In the genomic region with DNA sequence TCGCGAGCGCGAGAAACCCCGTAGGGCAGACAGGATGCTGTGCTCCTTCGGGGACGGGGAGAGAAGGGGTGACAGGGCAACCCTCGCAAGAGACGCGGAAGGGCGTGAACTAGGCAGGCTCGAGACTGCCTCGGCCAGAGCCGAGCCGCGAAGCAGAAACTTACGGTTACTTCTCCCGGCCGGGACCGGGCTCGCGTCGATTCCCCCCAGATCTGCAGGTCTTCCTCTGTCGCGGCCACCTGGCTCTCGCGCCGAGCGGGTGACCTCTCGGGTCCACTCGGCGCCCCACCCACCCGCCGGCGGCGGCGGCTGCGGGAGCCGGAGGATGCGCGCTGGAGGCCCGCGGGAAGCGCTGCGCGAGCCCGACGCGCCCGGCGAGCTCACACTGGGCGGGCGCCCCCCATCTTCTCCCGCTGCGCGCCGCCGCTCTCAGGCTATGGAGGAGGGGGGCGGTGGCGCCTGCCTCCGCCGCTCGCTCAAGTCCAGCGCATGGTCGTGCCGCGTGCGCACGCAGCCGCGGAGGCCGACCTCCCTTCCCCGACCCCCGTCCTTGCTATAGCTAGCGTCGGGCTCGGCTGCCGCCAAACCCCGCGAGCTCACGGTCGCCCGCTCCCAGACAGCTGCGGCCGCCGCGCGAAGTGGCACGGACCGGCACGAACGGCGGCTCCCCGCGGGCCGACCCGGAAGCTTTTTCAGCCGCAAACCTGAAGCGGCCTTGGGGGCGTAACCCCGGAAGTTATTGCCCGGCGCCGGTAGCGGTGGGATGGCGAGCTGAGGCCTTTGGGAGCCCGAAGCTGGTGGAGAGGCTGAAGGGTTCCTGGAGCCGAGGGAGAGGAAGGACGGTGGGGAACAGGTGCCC, we compare ENCODE assay signal across 8 mouse cellular contexts. TPM values are rescaled to one million over a fixed set of nuclear protein-coding genes. Genes with fewer than 3 reads are reported as not detected.
DNase-seq lines count a peak whose midpoint lies in the region; ATAC-seq and TF ChIP-seq lines count a peak whose summit lies in the region.

A gene (minus strand): TSS at position 493 of the 859 bp plus-strand sequence.
A gene (plus strand): TSS at position 752 of the 859 bp plus-strand sequence.

- H3K4me2 ChIP-seq in heart, embryonic 14.5 days (ENCODE audit: low read length): peak within 1 kb of the TSS; percentile 85
- peak within 1 kb of the TSS; percentile 96 for H3K4me2 ChIP-seq in liver, embryonic 14.5 days (ENCODE audit: low read depth)
- H3K4me2 ChIP-seq in neural tube, embryonic 11.5 days (ENCODE audit: low read depth): peak within 1 kb of the TSS; percentile 89
- peak within 1 kb of the TSS; percentile 77 for H3K4me2 ChIP-seq in stomach, postnatal 0 days (replicated peaks; ENCODE audit: low read depth)

- H3K9me3 ChIP-seq in heart, embryonic 14.5 days (ENCODE audit: control insufficient read depth, low read length): no peaks in the 10 kb centered on the region
- no peaks in the 10 kb centered on the region for H3K9me3 ChIP-seq in liver, embryonic 14.5 days (ENCODE audit: control insufficient read depth, low read length)
- no peaks in the 10 kb centered on the region for H3K9me3 ChIP-seq in neural tube, embryonic 11.5 days (ENCODE audit: control insufficient read depth, low read length)
- no peaks in the 10 kb centered on the region for H3K9me3 ChIP-seq in stomach, postnatal 0 days (ENCODE audit: control insufficient read depth, low read length)

- peaks cover 4% of the 10 kb centered on the region for H3K4me1 ChIP-seq in brown adipose tissue, adult 24 weeks (ENCODE audit: control insufficient read depth, insufficient read depth, insufficient read length, low read length)
- peaks cover 2 to 4% of the 10 kb centered on the region in 2 experiments; a peak in 3 of 4 replicates for H3K4me1 ChIP-seq in heart, embryonic 14.5 days (ENCODE audit: control insufficient read depth in 2 of 2, insufficient read depth in 2 of 2, low read length in 2 of 2)
- H3K4me1 ChIP-seq in liver, embryonic 14.5 days (replicated peaks; ENCODE audit: control insufficient read depth in 2 of 2, insufficient read depth in 2 of 2, low read length in 1 of 2): peaks cover 14 to 15% of the 10 kb centered on the region in 2 experiments
- peaks cover 6% of the 10 kb centered on the region; the same call in 1 of the 2 replicates for H3K4me1 ChIP-seq in neural tube, embryonic 11.5 days (ENCODE audit: control insufficient read depth, insufficient read depth, low read length)
- no peaks in the 10 kb centered on the region for H3K4me1 ChIP-seq in stomach, postnatal 0 days (replicated peaks; ENCODE audit: control insufficient read depth, insufficient read depth)

- WGBS in heart, embryonic 14.5 days: 0% methylated on average over 52 of the region's 109 CpGs
- WGBS in liver, embryonic 14.5 days (ENCODE audit: insufficient replicate concordance): under 1% methylated on average over 98 of the region's 109 CpGs
- under 1% methylated on average over 102 of the region's 109 CpGs for WGBS in neural tube, embryonic 11.5 days
- under 1% methylated on average over 75 of the region's 109 CpGs for WGBS in stomach, postnatal 0 days

- no peak for TF ChIP-seq EP300 in liver, embryonic 14.5 days (IDR thresholded peaks at IDR 0.05; ENCODE audit: low read depth)
- no peak for TF ChIP-seq EP300 in stomach, postnatal 0 days (optimal IDR thresholded peaks at IDR 0.05)

- no peaks in the 10 kb centered on the region for H3K27me3 ChIP-seq in heart, embryonic 14.5 days (ENCODE audit: control insufficient read depth, insufficient read depth, low read length)
- H3K27me3 ChIP-seq in liver, embryonic 14.5 days (ENCODE audit: control insufficient read depth, insufficient read depth, low read length): no peaks in the 10 kb centered on the region
- H3K27me3 ChIP-seq in neural tube, embryonic 11.5 days (ENCODE audit: control insufficient read depth, insufficient read depth, low read length): no peaks in the 10 kb centered on the region
- no peaks in the 10 kb centered on the region for H3K27me3 ChIP-seq in stomach, postnatal 0 days (ENCODE audit: control insufficient read depth, insufficient read depth, low read length)

- H3K9ac ChIP-seq in heart, embryonic 14.5 days (ENCODE audit: low read length): peak within 1 kb of the TSS; percentile 87
- H3K9ac ChIP-seq in liver, embryonic 14.5 days (replicated peaks): peak within 1 kb of the TSS; percentile 82
- H3K9ac ChIP-seq in neural tube, embryonic 11.5 days (ENCODE audit: low read length): peak within 1 kb of the TSS; percentile 82
- H3K9ac ChIP-seq in stomach, postnatal 0 days (ENCODE audit: low read length): peak within 1 kb of the TSS; percentile 83

- H3K27ac ChIP-seq in brown adipose tissue, adult 24 weeks (replicated peaks; ENCODE audit: low read depth, low read length): peak within 1 kb of the TSS; percentile 73
- H3K27ac ChIP-seq in heart, embryonic 14.5 days (replicated peaks in 1 of 2; ENCODE audit: control insufficient read depth in 1 of 2, insufficient read depth in 1 of 2, low read depth in 2 of 2, low read length in 2 of 2): peak within 1 kb of the TSS; percentile 82 to 87
- H3K27ac ChIP-seq in liver, embryonic 14.5 days: peak within 1 kb of the TSS; percentile 93
- peak within 1 kb of the TSS; percentile 87 for H3K27ac ChIP-seq in neural tube, embryonic 11.5 days (ENCODE audit: low read depth, low read length)
- H3K27ac ChIP-seq in stomach, postnatal 0 days (replicated peaks): peak within 1 kb of the TSS; percentile 93

- peak within 1 kb of the TSS; percentile 93 for H3K4me3 ChIP-seq in brown adipose tissue, adult 24 weeks (ENCODE audit: insufficient read depth, low read depth, low read length)
- peak within 1 kb of the TSS; percentile 88 to 90 for H3K4me3 ChIP-seq in heart, embryonic 14.5 days (ENCODE audit: control insufficient read depth in 1 of 2, insufficient read depth in 1 of 2, low read depth in 1 of 2, low read length in 2 of 2)
- H3K4me3 ChIP-seq in liver, embryonic 14.5 days (ENCODE audit: insufficient read depth in 1 of 2, low read depth in 2 of 2, low read length in 2 of 2): peak within 1 kb of the TSS; percentile 87 to 97
- peak within 1 kb of the TSS; percentile 89 for H3K4me3 ChIP-seq in neural tube, embryonic 11.5 days (ENCODE audit: low read depth, low read length)
- H3K4me3 ChIP-seq in stomach, postnatal 0 days (ENCODE audit: low read depth, low read length): peak within 1 kb of the TSS; percentile 87

- TF ChIP-seq CTCF in liver, embryonic 14.5 days (IDR thresholded peaks at IDR 0.05; ENCODE audit: low read depth): no peak
- TF ChIP-seq CTCF in stomach, postnatal 0 days (IDR thresholded peaks at IDR 0.05; ENCODE audit: low read depth): 0 out of 2 replicates have a peak, but pooled peaks have one; percentile 2

- peaks cover 12% of the 10 kb centered on the region for H3K36me3 ChIP-seq in heart, embryonic 14.5 days (ENCODE audit: control insufficient read depth, insufficient read depth, low read length)
- no peaks in the 10 kb centered on the region for H3K36me3 ChIP-seq in liver, embryonic 14.5 days (replicated peaks; ENCODE audit: control insufficient read depth, insufficient read depth, low read depth)
- H3K36me3 ChIP-seq in neural tube, embryonic 11.5 days (ENCODE audit: control insufficient read depth, insufficient read depth, low read length): no peaks in the 10 kb centered on the region
- H3K36me3 ChIP-seq in stomach, postnatal 0 days (ENCODE audit: control insufficient read depth, insufficient read depth, low read length): no peaks in the 10 kb centered on the region

- peak; percentile 91 for DNase-seq in CD4-positive, CD25-positive, alpha-beta regulatory T cell, adult 2 months (ENCODE audit: low read depth, low spot score)
- peak; percentile 29 for DNase-seq in fibroblast of lung, adult 2 months (ENCODE audit: low read depth)
- DNase-seq in kidney, postnatal 25 days: peak; percentile 92 to 95
- peak; percentile 69 to 72 (median 69) for DNase-seq in liver, embryonic 14.5 days (ENCODE audit: low read depth in 3 of 3, low spot score in 3 of 3)
- peak; percentile 92 for DNase-seq in neural tube, embryonic 11.5 days (ENCODE audit: low spot score)
- DNase-seq in stomach, postnatal 0 days (ENCODE audit: low spot score): peak; percentile 90

- peak; percentile 91 for ATAC-seq in heart, embryonic 14.5 days (ENCODE audit: insufficient number of reproducible peaks, insufficient read depth, low FRiP score, low read depth)
- ATAC-seq in liver, embryonic 14.5 days (ENCODE audit: insufficient read depth): peak; percentile 86
- ATAC-seq in neural tube, embryonic 11.5 days (ENCODE audit: insufficient read depth, low FRiP score, low TSS enrichment): peak; percentile 95
- peak; percentile 94 for ATAC-seq in stomach, postnatal 0 days (ENCODE audit: low FRiP score, low TSS enrichment)

RNA-seq across cellular contexts. Expression of the first gene that starts in this region (rescaled TPM):
- polyA plus RNA-seq in brown adipose tissue, adult 24 weeks (2012; ENCODE audit: insufficient read depth, insufficient read length, missing spikeins): 12.6 TPM in 2 replicates
- 8.0 and 8.9 TPM in 2 replicates for polyA plus RNA-seq in heart, embryonic 14.5 days (2014; fragmentation: Nextera tagmentation; extraction: Ambion mirVana)
- polyA plus RNA-seq in liver, embryonic 14.5 days (2012; rRNA removed): 2.3 and 3.1 TPM in 2 replicates
- polyA plus RNA-seq in liver, embryonic 14.5 days (2014; fragmentation: Nextera tagmentation; extraction: Ambion mirVana): 3.8 and 4.3 TPM in 2 replicates
- 17.3 and 17.4 TPM in 2 replicates for polyA plus RNA-seq in neural tube, embryonic 11.5 days (2014; fragmentation: Nextera tagmentation; extraction: Ambion mirVana)
- polyA plus RNA-seq in stomach, postnatal 0 days (2015; fragmentation: Nextera tagmentation; extraction: Ambion mirVana): 5.9 and 6.2 TPM in 2 replicates

RNA-seq across cellular contexts. Expression of the second gene that starts in this region (rescaled TPM):
- polyA plus RNA-seq in brown adipose tissue, adult 24 weeks (2012; ENCODE audit: insufficient read depth, insufficient read length, missing spikeins): 14.9 and 21.5 TPM in 2 replicates
- polyA plus RNA-seq in heart, embryonic 14.5 days (2014; fragmentation: Nextera tagmentation; extraction: Ambion mirVana): 38.4 and 41.4 TPM in 2 replicates
- polyA plus RNA-seq in liver, embryonic 14.5 days (2012; rRNA removed): 8.2 and 13.0 TPM in 2 replicates
- 15.6 and 15.7 TPM in 2 replicates for polyA plus RNA-seq in liver, embryonic 14.5 days (2014; fragmentation: Nextera tagmentation; extraction: Ambion mirVana)
- polyA plus RNA-seq in neural tube, embryonic 11.5 days (2014; fragmentation: Nextera tagmentation; extraction: Ambion mirVana): 61.3 and 62.8 TPM in 2 replicates
- 18.2 and 19.8 TPM in 2 replicates for polyA plus RNA-seq in stomach, postnatal 0 days (2015; fragmentation: Nextera tagmentation; extraction: Ambion mirVana)

Comparison
In these comparisons a context has a peak if more than half of its experiments do, and no peak if none do; other contexts are left out.
1. Peak in every context shown above with its lines: DNase-seq, ATAC-seq, H3K4me3 ChIP-seq and H3K27ac ChIP-seq.
2. DNase-seq: peak in every context shown above with its lines; median percentile 94 in kidney, postnatal 25 days; 92 in neural tube, embryonic 11.5 days; 91 in CD4-positive, CD25-positive, alpha-beta regulatory T cell, adult 2 months; 90 in stomach, postnatal 0 days; 69 in liver, embryonic 14.5 days; 29 in fibroblast of lung, adult 2 months.